Mouse (Mus musculus) left cerebral cortex, adult 8-10 months (tissue): Measurements from ENCODE around the gene Foxb1. TPM values are rescaled to one million over a fixed set of nuclear protein-coding genes. Genes with fewer than 3 reads are reported as not detected.

Experiments
- DNase-seq, 2 experiments: peaks; one replicate each; pipeline ENCODE4 v3.0.0; 2022; ENCODE audit warnings: low spot score in 2 of 2
- total RNA-seq, 4 experiments: library from RNA; stranded (reverse); gene quantifications; 2 replicates each; pipeline ENCODE4 v1.2.4; 2022

The Foxb1 gene
- total RNA-seq, 4 experiments from 2014 or later = 0.11 to 0.15 TPM; not detected in 2

DNA sequence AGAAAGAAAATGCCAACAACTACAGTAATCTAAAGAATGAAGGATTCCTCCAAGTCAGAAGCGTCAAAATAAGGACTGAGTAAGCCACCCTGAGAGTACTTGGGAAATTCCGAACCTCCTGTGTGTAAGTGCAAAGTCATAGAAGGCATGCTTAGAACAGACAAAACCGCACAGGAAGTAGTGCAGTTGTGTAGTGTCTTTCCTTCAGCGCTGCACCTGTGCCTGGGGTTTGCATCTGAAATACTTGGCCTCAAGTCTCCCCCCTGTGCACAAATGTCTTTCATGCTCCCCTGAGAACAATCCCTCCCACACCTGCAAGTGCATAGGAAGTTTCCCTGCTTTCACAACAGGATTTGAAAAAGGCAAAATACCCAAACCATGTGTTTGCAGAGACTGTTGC, 3.5 kb downstream of the Foxb1 start:
- DNase-seq = no peak

GRCm38 (mm10) chr9:69756456-69756855, 4.3 kb downstream of the Foxb1 start:
- DNase-seq = no peak

- no peak for DNase-seq
Measured at GRCm38 (mm10) chr9:69756041-69756440, 4.7 kb downstream of the Foxb1 start.

GRCm38 (mm10) chr9:69755157-69755556, 5.6 kb downstream of the Foxb1 start:
- no peak for DNase-seq

DNA sequence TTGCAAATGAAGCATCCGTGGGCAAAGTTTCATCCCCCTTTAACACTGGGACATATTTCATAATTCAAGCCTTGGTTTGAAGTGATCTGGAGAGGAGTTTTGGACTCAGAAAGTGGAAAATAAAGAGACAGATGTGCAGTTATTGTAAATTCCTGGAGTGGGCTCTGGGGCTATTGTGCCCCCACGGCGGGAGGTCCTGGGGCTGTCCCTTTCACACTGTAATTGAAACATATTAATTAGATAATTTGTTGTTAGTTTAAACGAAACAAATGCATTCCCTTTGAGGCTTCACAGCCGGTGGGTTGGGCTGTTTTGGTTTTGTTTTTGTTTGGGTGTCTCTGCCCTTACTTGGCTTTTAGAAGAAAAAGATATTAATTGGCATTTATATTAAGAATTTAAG, 6.0 kb downstream of the Foxb1 start:
- no peak for DNase-seq

DNA sequence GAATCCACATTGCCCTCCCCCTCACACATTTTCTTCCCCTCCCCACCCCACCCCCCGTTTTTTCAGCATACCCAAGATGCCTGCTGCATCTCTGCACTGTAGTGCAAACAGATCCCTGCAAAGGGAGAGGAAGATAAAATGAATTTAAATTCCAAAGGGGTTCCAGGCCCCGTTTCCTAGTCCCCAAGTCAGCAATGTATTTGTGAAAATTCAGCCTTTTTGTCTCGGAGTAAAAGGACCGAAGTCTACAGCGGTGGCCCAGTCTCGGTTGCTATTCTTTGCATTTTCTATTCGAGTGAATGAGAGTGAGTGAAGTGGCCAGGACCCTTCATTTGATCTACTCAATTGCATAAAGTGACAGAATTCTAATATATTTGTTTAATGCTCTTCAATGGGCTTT, 6.4 kb downstream of the Foxb1 start:
- no peak for DNase-seq

GRCm38 (mm10) chr9:69747971-69748370, 12.8 kb downstream of the Foxb1 start:
- no peak for DNase-seq

GRCm38 (mm10) chr9:69728736-69729135, 32.0 kb downstream of the Foxb1 start:
- no peak for DNase-seq

- no peak for DNase-seq
Measured at GRCm38 (mm10) chr9:69718431-69718830, 42.3 kb downstream of the Foxb1 start.

GRCm38 (mm10) chr9:69716364-69716763, 44.4 kb downstream of the Foxb1 start:
- DNase-seq = no peak

GRCm38 (mm10) chr9:69715445-69715844, 45.3 kb downstream of the Foxb1 start:
- no peak for DNase-seq

- DNase-seq = no peak
Measured at GRCm38 (mm10) chr9:69714346-69714745, 46.4 kb downstream of the Foxb1 start.

- no peak for DNase-seq
Measured at GRCm38 (mm10) chr9:69713577-69714327, 47.0 kb downstream of the Foxb1 start.

DNA sequence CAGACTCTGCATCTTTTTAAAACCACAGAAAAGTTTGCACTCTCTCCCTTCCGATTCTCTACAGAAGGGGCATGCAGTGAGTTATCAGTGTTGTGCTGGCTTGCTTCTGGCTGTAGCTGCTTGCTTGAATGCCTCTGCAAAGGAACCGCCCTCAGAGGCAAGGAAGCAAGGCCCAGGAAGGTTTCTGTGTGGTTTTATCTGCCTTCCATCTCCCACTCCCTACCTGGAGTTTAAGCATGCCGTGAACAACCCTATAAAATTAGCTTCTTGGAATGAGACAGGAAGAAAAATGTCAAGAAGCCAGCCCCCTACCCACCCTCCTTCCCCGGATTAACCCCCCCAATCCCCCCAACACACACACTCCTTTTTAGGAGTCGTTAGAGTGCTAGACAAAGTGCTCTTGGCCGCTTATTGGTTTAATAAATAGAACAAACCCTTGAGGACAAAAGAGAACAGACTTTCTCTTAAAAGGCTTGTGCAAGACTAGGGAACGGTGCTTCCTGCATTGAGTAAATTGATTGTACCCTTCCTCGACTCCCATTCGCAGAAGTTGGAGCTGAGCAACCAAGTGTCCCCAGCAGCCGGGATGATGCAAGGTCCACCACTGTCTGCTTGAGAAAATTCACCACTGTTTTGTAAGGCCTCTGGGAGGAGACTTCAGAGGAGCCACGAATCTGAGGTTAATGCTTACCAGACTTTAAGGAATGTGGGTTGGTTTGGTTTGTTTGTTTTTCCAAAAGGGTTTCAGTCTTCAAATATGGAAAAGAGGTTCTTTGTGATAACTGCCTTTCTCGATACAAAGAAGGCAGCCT, 47.8 kb downstream of the Foxb1 start:
- no peak for DNase-seq

Other genes with a start within 250 kb of the Foxb1 start
- gene Bnip2, start 228.5 kb upstream of the Foxb1 start, total RNA-seq = 10 to 100 TPM; 32.1 to 47.1 (median 40.2) TPM